Mouse (Mus musculus): ENCODE results near the gene Zfp568.
"Not testable (repeated sequence)": the region's sequence is repeated elsewhere in the genome, so short reads cannot be mapped to it uniquely, and the experiment has no call there.

Zfp568 gene

GRCm38 (mm10) chr7:29983690-29984380 lies at the start of gene Zfp568:
Zfp568 (plus strand) TSS chr7:29983955.
- DNase-seq (ENCODE audit: low spot score in 2 of 2): peak; percentile 92 to 94

GRCm38 (mm10) chr7:29938856-29939255 lies 44.9 kb upstream of the Zfp568 start:
- DNase-seq (ENCODE audit: low spot score in 2 of 2): no peak

GRCm38 (mm10) chr7:29941027-29941426 lies 42.7 kb upstream of the Zfp568 start:
- no peak for DNase-seq (ENCODE audit: low spot score in 2 of 2)

- no peak for DNase-seq (ENCODE audit: low spot score in 2 of 2)
Measured at GRCm38 (mm10) chr7:29942740-29943139, 41.0 kb upstream of the Zfp568 start.

DNA sequence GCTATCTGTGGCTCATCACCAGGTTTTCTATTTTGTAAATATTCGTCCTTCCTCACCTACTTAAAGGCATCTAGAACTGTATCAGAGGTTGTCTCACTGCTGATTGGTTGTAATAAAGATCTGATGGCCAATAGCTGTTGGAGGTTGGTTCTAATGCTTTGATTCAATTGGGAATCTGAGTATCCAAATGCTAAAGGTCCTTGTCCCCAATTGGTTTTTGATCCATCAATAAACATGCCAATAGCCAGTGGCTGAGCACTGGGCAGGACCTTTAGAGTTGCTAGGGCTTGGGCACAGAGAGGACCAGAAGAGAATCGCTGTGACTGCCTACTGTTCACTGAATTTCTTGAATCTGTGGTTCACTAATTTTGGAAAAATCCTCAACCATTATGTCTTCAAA lies 40.0 kb upstream of the Zfp568 start:
- no peak for DNase-seq (ENCODE audit: low spot score in 2 of 2)

- no peak for DNase-seq (ENCODE audit: low spot score in 2 of 2)
Measured at GRCm38 (mm10) chr7:29944201-29944600, 39.6 kb upstream of the Zfp568 start.

GRCm38 (mm10) chr7:29953086-29953485 lies 30.7 kb upstream of the Zfp568 start:
- DNase-seq (ENCODE audit: low spot score in 2 of 2): no peak

- peak; percentile 72 for DNase-seq (ENCODE audit: low spot score in 2 of 2)
Measured at GRCm38 (mm10) chr7:29953513-29954401, 30.0 kb upstream of the Zfp568 start, which contains the start of gene Zfp74. Zfp74 (minus strand) TSS chr7:29954089.

- DNase-seq (ENCODE audit: low spot score in 2 of 2): no peak
Measured at GRCm38 (mm10) chr7:29954731-29955130, 29.0 kb upstream of the Zfp568 start.

- DNase-seq (ENCODE audit: low spot score in 2 of 2): no peak
Measured at GRCm38 (mm10) chr7:29956257-29956656, 27.5 kb upstream of the Zfp568 start.

DNA sequence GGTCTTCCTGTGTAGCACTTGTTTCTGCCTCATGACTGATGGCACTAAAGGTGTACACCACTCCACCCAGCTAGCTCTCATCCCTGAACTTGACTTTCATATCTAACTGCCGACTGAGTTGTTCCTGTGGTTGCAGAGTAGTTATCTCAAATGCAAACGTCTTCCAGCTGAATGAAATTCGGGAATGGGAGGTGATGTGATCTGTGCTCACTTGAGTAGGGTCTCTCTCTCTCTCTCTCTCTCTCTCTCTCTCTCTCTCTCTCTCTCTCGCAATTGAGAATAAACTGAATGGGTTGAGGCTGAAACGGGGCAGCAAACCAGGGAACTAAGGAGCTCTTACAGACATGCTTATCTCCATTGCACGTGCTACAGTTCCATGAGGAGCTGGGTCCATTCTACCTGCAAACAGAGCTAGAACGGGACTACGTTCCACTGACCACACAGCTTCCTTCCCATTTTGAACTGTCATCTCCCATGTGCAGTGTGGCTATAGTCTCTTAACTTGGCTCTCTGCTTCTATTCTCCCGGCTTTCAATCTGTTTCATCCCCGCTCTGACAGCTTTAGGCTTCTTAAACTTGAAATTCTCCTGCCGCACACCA lies 25.5 kb upstream of the Zfp568 start:
- no peak for DNase-seq (ENCODE audit: low spot score in 2 of 2)

DNA sequence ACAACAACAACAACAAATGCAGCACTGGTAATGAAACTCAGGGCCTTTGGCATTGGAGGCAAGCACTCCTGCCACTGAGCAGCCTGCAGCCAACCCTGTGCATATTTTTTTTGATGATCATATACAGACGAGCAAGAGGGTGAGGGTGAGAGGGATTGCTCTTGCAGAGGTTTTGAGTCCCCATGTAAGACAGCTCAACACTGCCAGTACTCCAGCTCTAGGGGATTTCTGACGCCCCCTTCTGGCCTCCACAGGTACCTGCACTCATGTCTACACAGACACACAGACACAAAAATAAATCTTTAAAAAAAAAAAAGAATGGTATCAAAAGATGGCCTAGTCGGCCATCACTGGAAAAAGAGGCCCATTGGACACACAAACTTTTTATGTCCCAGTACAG lies 24.8 kb upstream of the Zfp568 start:
- no peak for DNase-seq (ENCODE audit: low spot score in 2 of 2)

DNA sequence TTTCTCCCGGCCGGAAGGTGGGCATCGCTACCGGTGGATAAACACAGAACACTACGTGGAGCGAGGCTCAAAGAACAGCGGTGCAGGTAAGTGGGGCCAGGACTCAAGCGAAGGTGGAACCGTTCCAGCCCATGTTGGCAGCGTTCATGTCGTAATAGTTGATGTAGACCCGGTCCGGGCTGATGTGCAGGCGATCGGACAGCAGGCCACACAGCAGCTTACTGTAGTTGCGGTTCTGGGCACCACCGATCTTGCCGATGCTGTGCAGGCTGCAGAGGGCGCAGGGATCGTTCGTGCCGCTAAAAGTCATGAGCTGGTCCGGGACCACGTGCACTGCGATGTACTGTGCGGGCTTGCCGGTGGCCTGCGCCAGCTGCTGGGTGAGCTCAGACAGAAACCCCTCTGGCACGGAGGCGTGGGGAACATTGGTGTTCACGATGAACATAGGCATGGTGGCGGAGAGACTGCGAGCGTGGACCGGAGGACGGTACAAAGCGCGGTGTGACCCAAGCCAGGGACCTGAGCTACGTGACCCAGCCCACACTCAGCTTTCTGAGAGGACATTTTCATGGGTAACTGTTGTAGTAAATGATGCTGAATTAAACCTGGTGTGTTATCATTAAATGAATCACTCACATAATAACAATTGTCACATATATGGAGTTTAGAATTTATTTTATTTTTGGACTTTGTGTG lies 18.5 kb upstream of the Zfp568 start:
- not testable (repeated sequence) for DNase-seq (ENCODE audit: low spot score in 2 of 2)

- no peak for DNase-seq (ENCODE audit: low spot score in 2 of 2)
Measured at GRCm38 (mm10) chr7:29970686-29971085, 13.1 kb upstream of the Zfp568 start.

- no peak for DNase-seq (ENCODE audit: low spot score in 2 of 2)
Measured at GRCm38 (mm10) chr7:29980761-29981160, 3.0 kb upstream of the Zfp568 start.

- DNase-seq (ENCODE audit: low spot score in 2 of 2): no peak
Measured at GRCm38 (mm10) chr7:29981455-29981854, 2.3 kb upstream of the Zfp568 start.

GRCm38 (mm10) chr7:29981860-29982259 lies 1.9 kb upstream of the Zfp568 start:
- DNase-seq (ENCODE audit: low spot score in 2 of 2): no peak

- DNase-seq (ENCODE audit: low spot score in 2 of 2): no peak
Measured at GRCm38 (mm10) chr7:29982341-29982740, 1.4 kb upstream of the Zfp568 start.

GRCm38 (mm10) chr7:29982931-29983330 lies 824 bp upstream of the Zfp568 start:
- no peak for DNase-seq (ENCODE audit: low spot score in 2 of 2)

DNA sequence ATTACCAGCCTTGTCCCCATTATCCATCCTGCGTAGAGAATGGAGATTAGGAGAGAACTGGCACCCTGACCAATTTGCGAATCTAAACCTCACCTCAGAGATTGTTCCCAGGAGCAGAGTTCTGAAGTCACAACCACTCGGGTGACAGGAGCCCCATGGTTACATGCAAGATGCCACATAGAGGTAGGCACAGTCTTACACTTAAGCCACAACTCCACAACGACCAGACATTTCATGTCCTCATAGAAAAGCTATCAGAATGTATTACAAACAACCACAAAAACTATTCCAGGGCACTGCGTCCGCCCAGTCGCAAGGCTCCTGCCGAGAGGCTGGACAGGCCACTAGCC lies 440 bp upstream of the Zfp568 start:
- no peak for DNase-seq (ENCODE audit: low spot score in 2 of 2)

GRCm38 (mm10) chr7:29986101-29986500 lies 2.3 kb downstream of the Zfp568 start:
- no peak for DNase-seq (ENCODE audit: low spot score in 2 of 2)

GRCm38 (mm10) chr7:29987551-29987950 lies 3.8 kb downstream of the Zfp568 start:
- DNase-seq (ENCODE audit: low spot score in 2 of 2): no peak
